Mouse (Mus musculus) liver, adult 2 months (tissue): Measurements from ENCODE around the gene Arap2.

Source experiments
- CTCF ChIP-seq: fragments of 200-500 bp; IDR thresholded peaks from 2 replicates; pipeline ENCODE4 v1.5.1; 2011; ENCODE audit warnings: low read depth, low read length, control low read depth
- POLR2A ChIP-seq: fragments of 200-500 bp; IDR thresholded peaks from 2 replicates; pipeline ENCODE4 v1.6.1; 2011; ENCODE audit warnings: low read length, control low read depth; ENCODE audit not compliant: insufficient read depth; ENCODE audit errors: extremely low read depth

GRCm38 (mm10) chr5:62581699-62582098 is 184.3 kb downstream of the Arap2 start:
- TF ChIP-seq CTCF, result no peak
- TF ChIP-seq POLR2A, result no peak
